Mouse (Mus musculus): ENCODE measurements at regions not wholly inside any gene's neighbourhood (a gene's known extent, or its start where the extent isn't known, plus 50 kb on each side); places are given as distances from the start of the nearest gene placed in this dataset.
A peak's percentile ranks its signal among the peaks of the same experiment; 100 is the strongest.

- no peak for DNase-seq (ENCODE audit: low spot score)
These were observed 382.6 kb upstream of the Jarid2 start for GRCm38 (mm10) chr13:44346636-44347035.

GRCm38 (mm10) chr13:44347662-44348061, 381.6 kb upstream of the Jarid2 start:
- peak; percentile 68 for DNase-seq (ENCODE audit: low spot score)

GRCm38 (mm10) chr13:44353899-44354298, 375.4 kb upstream of the Jarid2 start:
- no peak for DNase-seq (ENCODE audit: low spot score)

GRCm38 (mm10) chr13:44355771-44356221, 373.5 kb upstream of the Jarid2 start:
- DNase-seq (ENCODE audit: low spot score): no peak

- no peak for DNase-seq (ENCODE audit: low spot score)
These were observed 372.3 kb upstream of the Jarid2 start for GRCm38 (mm10) chr13:44356981-44357380.

GRCm38 (mm10) chr13:44359344-44359743, 369.9 kb upstream of the Jarid2 start:
- DNase-seq (ENCODE audit: low spot score): no peak

- no peak for DNase-seq (ENCODE audit: low spot score)
These were observed 369.3 kb upstream of the Jarid2 start for GRCm38 (mm10) chr13:44360016-44360415.

- DNase-seq (ENCODE audit: low spot score): no peak
These were observed 368.5 kb upstream of the Jarid2 start for GRCm38 (mm10) chr13:44360725-44361290.

- DNase-seq (ENCODE audit: low spot score): peak; percentile 62
These were observed 366.8 kb upstream of the Jarid2 start for GRCm38 (mm10) chr13:44362293-44363005.

- no peak for DNase-seq (ENCODE audit: low spot score)
These were observed 366.3 kb upstream of the Jarid2 start for GRCm38 (mm10) chr13:44363016-44363415.

- DNase-seq (ENCODE audit: low spot score): no peak
These were observed 360.0 kb upstream of the Jarid2 start for GRCm38 (mm10) chr13:44369301-44369700.

GRCm38 (mm10) chr13:44372361-44372877, 356.9 kb upstream of the Jarid2 start:
- no peak for DNase-seq (ENCODE audit: low spot score)

- DNase-seq (ENCODE audit: low spot score): peak; percentile 55
These were observed 353.7 kb upstream of the Jarid2 start for GRCm38 (mm10) chr13:44375476-44376159.

GRCm38 (mm10) chr13:44376160-44376488, 353.1 kb upstream of the Jarid2 start:
- peak; percentile 54 for DNase-seq (ENCODE audit: low spot score)

- DNase-seq (ENCODE audit: low spot score): peak; percentile 81
These were observed 347.4 kb upstream of the Jarid2 start for GRCm38 (mm10) chr13:44381721-44382450.

- DNase-seq (ENCODE audit: low spot score): peak; percentile 37
These were observed 346.0 kb upstream of the Jarid2 start for GRCm38 (mm10) chr13:44383322-44383721.

GRCm38 (mm10) chr13:44386767-44387166, 342.5 kb upstream of the Jarid2 start:
- no peak for DNase-seq (ENCODE audit: low spot score)

- no peak for DNase-seq (ENCODE audit: low spot score)
These were observed 339.6 kb upstream of the Jarid2 start for GRCm38 (mm10) chr13:44389696-44390095.

- DNase-seq (ENCODE audit: low spot score): no peak
These were observed 338.4 kb upstream of the Jarid2 start for GRCm38 (mm10) chr13:44390666-44391390.

GRCm38 (mm10) chr13:44394016-44394415, 335.3 kb upstream of the Jarid2 start:
- DNase-seq (ENCODE audit: low spot score): no peak

- no peak for DNase-seq (ENCODE audit: low spot score)
These were observed 330.5 kb upstream of the Jarid2 start for GRCm38 (mm10) chr13:44398613-44399369.

Measured in embryo, embryonic 10 days (tissue).